Mouse (Mus musculus) testis, postnatal 14 days (tissue): ENCODE measurements around the gene Tnks1bp1.

Experiments
- DNase-seq: peaks from one replicate; pipeline ENCODE4 v3.0.0; 2021; ENCODE audit warnings: low spot score

The Tnks1bp1 gene

DNA sequence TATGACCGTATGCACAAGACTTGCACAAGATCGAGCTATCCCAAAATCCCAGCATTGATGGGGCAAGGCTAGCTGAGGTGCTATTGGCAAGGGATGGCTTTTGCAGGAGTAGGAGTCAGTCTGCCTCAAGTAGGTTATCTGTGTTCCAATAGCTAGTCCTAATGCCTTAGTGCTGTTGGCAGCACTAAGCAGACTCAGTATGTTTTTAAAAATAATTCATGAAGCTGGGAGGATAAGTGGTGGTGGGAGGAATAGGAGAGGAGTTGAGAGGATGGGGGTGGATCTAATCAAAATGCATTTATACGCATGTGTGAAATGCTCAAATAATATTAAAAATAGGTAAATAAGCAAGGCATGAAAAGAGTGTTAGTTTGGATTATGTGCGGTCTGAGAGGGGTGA, 43.5 kb downstream of the Tnks1bp1 start:
- DNase-seq = no peak

- no peak for DNase-seq
These were observed 45.6 kb downstream of the Tnks1bp1 start for GRCm38 (mm10) chr2:85093376-85093775.

DNA sequence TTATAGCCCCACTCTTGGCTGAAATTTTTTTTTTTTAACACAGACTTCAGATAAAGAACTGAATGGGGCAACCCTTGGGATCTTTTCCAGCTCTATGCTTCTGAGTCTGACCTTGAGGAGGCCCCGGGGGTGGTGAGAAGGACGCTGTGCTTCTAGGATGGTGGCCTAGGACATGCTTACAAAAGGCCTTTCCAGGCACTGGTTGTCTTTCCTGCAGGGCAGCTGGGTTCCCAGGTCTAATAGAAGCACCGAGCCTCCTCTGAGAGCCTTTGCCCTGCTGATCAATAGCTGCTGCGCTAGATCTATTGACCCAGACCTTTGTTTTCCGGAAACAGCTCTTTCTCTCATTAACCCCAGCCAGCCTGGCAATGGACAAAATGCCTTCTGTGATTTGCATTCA, 48.1 kb downstream of the Tnks1bp1 start:
- no peak for DNase-seq

DNA sequence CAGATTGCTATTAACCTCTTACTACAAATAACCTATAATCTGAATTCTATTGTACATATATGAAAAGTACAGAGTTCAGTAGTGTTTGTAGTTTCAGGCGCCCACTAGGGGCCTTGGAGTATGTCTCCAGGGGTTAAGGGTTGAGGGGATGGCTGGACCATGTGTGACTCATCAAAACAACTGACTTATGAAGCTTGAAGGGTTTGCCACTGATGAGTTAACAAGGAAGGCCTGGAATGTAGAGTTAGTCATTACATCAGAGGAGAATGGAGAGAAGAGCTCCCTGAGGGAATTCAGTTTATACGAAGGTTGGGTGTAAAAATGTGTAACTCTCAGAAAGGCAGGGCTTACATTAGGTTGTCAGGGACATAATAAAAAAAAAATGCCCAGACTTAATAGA, 50.2 kb downstream of the Tnks1bp1 start:
- DNase-seq = no peak

DNA sequence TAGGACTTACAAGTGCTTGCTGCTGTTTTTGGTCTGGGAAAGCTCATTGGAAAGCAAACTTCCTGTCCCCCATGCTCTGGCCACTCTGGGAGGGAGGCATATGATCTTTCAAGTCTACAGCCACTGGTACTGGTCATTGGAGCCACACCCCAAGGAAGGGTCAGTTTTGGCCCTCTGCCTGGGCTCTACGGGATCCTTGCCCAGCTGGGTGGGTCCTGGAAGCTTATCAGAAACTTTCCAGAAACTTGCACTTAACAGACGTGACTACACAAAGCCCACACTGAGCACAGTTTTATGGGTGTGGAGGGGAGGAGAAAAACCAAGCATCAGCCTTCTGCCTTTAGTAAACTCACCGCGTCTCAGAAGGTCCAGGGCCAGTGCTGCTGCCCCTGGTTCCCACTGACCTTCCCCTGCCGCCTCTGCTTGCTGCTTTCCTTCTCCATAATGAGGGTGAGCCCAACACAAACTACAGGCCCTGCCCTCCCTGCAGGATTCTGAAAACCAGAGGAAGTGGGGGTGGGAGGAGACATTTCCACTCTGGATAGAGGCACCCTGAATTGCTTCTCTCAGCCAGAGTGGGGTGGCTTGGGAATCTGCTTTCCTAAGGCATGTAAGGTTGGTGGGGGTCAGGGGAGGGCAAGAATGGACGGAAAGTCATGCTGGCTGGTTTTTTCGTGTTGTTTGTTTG, 51.1 kb downstream of the Tnks1bp1 start:
- DNase-seq = no peak

DNA sequence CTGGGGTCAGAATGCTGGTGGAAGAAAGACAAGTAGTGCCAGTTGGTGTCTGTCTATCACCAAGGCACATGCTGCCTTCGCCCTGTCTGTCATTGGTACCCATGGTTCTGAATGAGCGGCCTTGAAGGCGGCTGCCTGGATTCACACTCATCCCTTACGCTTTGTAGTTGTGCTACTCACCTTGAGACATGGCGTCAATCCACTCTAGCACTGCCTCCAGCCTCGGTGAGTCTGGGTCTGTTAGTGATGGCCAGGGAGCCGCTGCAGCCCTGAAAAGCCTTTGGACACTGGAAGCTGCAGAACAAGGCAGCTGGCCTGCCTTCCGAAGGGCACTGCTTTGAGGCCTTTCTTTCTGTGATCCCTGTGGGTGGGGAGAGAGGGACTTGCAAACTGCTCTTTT, 55.4 kb downstream of the Tnks1bp1 start:
- no peak for DNase-seq

DNA sequence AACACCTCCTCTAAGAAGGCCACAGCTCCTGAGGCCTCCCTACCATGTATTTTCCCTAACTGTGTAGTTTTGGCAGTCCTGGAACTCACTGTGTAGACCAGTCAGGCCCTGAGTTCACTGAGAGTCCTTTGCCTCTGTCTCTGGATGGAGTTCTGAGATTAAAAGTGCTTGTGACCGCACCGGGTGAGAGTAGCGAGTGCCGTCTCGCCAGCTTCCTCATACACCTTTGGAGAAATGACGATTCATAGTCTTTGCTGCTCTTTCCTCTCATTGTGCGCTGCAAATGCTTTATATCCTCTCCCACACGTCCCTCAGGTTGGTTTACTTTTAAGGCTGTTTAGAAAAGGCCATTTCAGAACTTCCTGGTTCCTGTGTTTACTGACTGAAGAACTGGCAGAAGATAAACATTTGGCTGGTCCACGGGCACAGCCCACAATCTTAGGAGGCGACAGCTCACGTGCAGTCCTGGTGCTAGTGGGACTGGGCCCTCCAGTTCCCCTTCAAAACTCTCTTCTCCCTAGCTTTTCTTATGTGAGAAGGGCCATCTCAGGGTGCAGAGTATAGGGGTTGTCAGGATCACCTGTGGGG, 57.7 kb downstream of the Tnks1bp1 start:
- no peak for DNase-seq

DNA sequence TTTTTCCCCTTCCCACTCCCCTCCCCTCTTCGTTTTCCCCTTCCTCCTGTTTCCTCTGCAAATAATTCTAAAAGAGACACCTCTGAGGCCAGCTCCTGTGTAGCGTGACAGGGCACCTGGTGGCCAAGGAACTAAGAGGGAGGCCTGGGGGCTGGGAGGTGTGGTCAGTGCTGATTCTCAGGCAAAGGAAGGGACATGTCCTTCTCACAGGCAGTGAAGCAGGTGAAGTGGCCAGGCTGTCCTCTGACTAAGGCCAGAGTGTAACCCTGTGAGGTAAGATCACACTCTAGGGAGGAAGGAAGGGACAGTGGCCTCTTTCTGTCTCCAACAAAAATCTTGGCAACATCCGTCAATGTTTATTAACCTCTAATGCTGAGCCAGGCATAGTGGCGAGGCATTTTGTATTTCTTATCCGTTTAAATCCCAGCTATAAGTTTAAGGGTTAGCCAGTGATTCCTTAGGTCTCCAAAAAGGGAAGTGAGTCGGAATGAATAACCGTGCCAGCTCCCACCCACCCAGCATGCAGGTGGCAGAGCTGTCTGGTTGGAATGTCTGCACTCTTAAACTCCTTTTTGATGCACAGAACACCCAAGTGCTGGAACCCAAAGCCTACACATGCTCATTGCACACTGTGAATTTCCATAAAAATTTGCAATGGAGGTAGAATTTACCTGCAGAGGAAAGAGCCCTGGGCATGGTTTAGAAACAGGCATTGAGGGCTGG, 58.4 kb downstream of the Tnks1bp1 start:
- DNase-seq = peak; percentile 17

DNA sequence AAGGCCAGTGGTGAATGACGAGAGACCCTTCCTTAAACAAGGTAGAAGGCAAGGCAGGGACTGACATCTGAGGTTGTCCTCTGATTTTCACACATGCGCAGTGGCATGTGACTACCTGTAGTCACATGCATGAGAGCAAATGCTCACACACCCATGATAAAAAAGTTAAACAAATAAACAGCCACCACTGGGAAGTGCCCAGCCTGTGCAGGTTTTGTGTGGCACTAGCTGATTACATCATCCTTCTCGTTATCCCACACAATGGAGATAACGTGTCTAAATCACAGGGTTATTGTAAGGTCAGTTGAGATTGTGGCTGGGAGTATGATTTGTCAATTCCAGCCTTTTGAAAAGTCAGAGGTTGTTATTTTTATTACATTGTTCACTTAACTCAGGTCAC, 59.1 kb downstream of the Tnks1bp1 start:
- DNase-seq = no peak

DNA sequence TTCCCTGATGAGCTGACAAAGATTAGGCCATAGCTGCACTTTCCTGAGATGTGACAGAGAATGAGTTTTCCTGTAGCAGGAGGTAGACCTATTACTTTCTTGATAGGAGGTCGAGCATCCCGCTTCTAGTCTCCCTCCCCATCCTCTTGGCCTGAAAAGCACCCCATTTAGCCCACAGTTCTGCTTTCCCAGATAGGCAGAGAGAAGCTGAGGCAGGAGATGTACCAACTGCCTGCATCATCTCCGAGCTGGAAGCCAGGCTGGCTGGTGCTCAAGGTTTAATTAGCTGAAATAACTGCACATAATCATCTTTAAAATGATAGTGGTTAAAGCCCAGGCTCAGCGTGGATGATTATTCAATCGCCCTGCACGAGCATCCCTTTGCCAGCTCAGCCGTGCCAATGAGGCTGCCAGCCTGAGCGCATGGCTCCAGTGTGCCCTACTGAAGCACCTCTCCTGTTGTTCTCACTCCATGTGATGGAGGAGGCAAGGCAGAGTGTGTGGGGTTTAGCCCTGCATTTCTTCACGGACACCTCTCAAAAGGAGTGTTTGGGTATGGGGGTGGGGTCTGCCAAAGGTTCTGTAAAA, 62.6 kb downstream of the Tnks1bp1 start:
- no peak for DNase-seq
